Mouse (Mus musculus) G1E (cell line): Measurements from ENCODE around the gene Fzr1.

Experiments
- CTCF ChIP-seq: IDR thresholded peaks from 2 replicates; pipeline ENCODE4 v1.5.1; 2012; ENCODE audit warnings: low read depth, low read length, inconsistent platforms, mixed read lengths
- POLR2AphosphoS5 ChIP-seq: IDR thresholded peaks from 2 replicates; pipeline ENCODE4 v1.6.1; 2012; ENCODE audit warnings: low read depth, low read length, inconsistent platforms; ENCODE audit not compliant: insufficient replicate concordance
- TAL1 ChIP-seq: conservative IDR thresholded peaks from 2 replicates; pipeline ENCODE4 v1.6.1; 2012; ENCODE audit warnings: low read depth, low read length, inconsistent platforms, mixed read lengths

DNA sequence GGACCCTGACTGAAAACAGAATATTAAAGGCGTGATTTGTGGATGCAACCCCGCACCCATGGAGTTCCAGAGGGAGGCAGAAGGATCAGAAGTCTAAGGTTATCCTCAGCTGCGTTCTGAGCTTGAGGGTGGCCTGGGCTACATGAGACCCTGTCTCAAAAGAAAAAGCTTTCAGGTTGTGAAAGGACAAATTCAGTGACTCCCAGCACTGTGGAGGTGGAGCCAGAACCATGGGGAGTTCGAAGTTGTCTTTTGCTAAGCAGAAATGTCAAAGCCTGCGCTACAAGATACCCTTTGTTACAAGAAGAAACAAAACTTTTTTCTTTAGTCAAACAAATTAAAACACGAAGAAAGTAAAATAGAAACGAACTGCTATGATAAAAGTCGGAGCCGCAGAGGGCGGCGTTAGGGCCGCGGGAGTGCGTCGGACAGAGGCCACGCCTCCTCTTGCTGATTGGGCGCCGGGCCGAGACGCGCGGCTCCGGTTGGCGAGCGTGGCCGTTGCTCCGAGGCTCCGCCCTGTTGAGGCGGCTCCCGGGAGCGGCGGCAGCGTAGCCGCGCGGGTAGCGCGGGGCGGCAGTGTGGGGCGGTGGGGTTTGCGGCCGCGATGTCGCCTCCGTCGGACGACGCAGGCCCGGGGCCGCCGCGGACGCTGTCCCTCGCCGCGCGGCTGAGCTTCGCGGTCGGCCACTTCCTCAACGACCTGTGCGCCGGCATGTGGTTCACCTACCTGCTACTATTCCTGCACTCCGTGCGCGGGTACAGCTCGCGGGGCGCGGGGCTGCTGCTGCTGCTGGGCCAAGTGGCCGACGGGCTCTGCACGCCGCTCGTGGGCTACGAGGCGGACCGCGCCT, 21.1 kb downstream of the Fzr1 start, which contains the start of gene Mfsd12:
- TF ChIP-seq CTCF, result no peak
- no peak for TF ChIP-seq TAL1
- TF ChIP-seq POLR2AphosphoS5, result no peak
